In the genomic region with DNA sequence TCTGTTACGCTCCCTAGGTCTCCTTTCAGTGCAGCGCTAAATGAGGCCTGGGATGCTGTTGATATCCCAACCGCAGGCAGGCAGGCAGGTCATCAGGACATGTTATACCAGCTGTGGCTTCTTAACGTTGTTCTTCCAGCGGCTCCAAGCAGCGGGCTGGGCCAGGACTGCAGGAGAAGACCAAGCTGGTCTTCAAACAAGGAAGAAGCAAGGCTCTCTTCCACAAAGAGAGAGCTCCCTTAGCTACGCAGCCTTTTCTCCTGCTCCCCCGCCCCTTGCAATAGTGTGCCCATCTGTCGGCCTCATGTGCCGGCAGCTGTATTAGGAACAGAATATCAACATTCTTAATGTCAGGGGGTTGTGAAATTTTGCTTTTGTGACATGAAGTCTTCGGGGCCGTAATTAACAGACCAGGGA, we compare ENCODE assay signal across 11 mouse cellular contexts. TPM values are rescaled to one million over a fixed set of nuclear protein-coding genes. Genes with fewer than 3 reads are reported as not detected.
DNase-seq lines count a peak whose midpoint lies in the region; ATAC-seq and TF ChIP-seq lines count a peak whose summit lies in the region.
"Had no signal": no experiment of that assay in that cellular context is flagged by ENCODE, and none has a peak within 500 bp of the region (broad histone marks: within the 10 kb centered on the region; RNA-seq: fewer than 3 reads in every experiment).

No protein-coding gene starts in this region.

- H3K27me3 ChIP-seq in limb, embryonic 14.5 days (ENCODE audit: control insufficient read depth, insufficient read depth, low read length) = no peaks in the 10 kb centered on the region
- no peaks in the 10 kb centered on the region for H3K27me3 ChIP-seq in liver, embryonic 11.5 days (replicated peaks; ENCODE audit: control insufficient read depth, insufficient read depth, low read length)
- H3K27me3 ChIP-seq: liver, embryonic 15.5 days had no signal

- peak; percentile 67; the same call in 1 of the 2 replicates for ATAC-seq in limb, embryonic 14.5 days (ENCODE audit: low FRiP score, low read depth)
- ATAC-seq in liver, embryonic 11.5 days (replicated peaks; ENCODE audit: low FRiP score) = no peak

- WGBS in limb, embryonic 14.5 days = 29% methylated on average over 12 of the region's 12 CpGs
- WGBS in liver, embryonic 11.5 days = 71% methylated on average over 12 of the region's 12 CpGs

- peaks cover 8% of the 10 kb centered on the region; the same call in 1 of the 2 replicates for H3K4me1 ChIP-seq in limb, embryonic 14.5 days (ENCODE audit: control insufficient read depth, insufficient read depth, low read length)
- no peaks in the 10 kb centered on the region for H3K4me1 ChIP-seq in liver, embryonic 11.5 days (replicated peaks; ENCODE audit: control insufficient read depth, insufficient read depth, low read length)
- H3K4me1 ChIP-seq: liver, embryonic 15.5 days had no signal

- no peak overlapping the region for H3K4me3 ChIP-seq in limb, embryonic 14.5 days (replicated peaks; ENCODE audit: low read length)
- H3K4me3 ChIP-seq in liver, embryonic 11.5 days (ENCODE audit: low read depth, low read length) = no peak overlapping the region
- H3K4me3 ChIP-seq: erythroblast, embryonic 14.5 days; liver, embryonic 15.5 days had no signal

- peak; percentile 5 to 9 for DNase-seq in cerebellum, postnatal 14 days
- no peak for DNase-seq in cerebellum, adult 11 months
- DNase-seq in right cerebral cortex, postnatal 14 days = peak; percentile 6
- DNase-seq in right cerebral cortex, adult 18-20 months = no peak
- DNase-seq in limb, embryonic 14.5 days (ENCODE audit: low spot score) = peak; percentile 20
- no peak for DNase-seq in gastrocnemius, adult 8-10 months (ENCODE audit: low spot score in 2 of 2)
- no peak for DNase-seq in spleen, postnatal 4 days (ENCODE audit: low spot score in 2 of 2)
- no peak for DNase-seq in liver, embryonic 11.5 days (ENCODE audit: low spot score)
- DNase-seq: heart, postnatal 36 days had no signal

- H3K27ac ChIP-seq in limb, embryonic 14.5 days (replicated peaks; ENCODE audit: low read depth, low read length) = no peak overlapping the region
- H3K27ac ChIP-seq in liver, embryonic 11.5 days (ENCODE audit: low read depth, low read length) = no peak overlapping the region
- H3K27ac ChIP-seq: liver, embryonic 15.5 days had no signal

- no peak overlapping the region; the same call in 1 of the 2 replicates for H3K9ac ChIP-seq in limb, embryonic 14.5 days (ENCODE audit: low read depth, low read length, severe bottlenecking)
- no peak overlapping the region for H3K9ac ChIP-seq in liver, embryonic 11.5 days (ENCODE audit: low read depth, low read length)
- H3K9ac ChIP-seq: liver, embryonic 15.5 days had no signal

- 0 out of 2 replicates have a peak overlapping the region, but pooled peaks have one; percentile 3 for H3K4me2 ChIP-seq in limb, embryonic 14.5 days (replicated peaks; ENCODE audit: low read depth, low read length, severe bottlenecking)
- H3K4me2 ChIP-seq in liver, embryonic 11.5 days = no peak overlapping the region
- H3K4me2 ChIP-seq: liver, embryonic 15.5 days had no signal

- no peaks in the 10 kb centered on the region for H3K36me3 ChIP-seq in limb, embryonic 14.5 days (ENCODE audit: control insufficient read depth, insufficient read depth, low read length)
- H3K36me3 ChIP-seq in liver, embryonic 11.5 days (ENCODE audit: control insufficient read depth, insufficient read depth, low read length) = no peaks in the 10 kb centered on the region
- H3K36me3 ChIP-seq: liver, embryonic 15.5 days had no signal

- TF ChIP-seq POLR2A in limb, embryonic 14.5 days (IDR thresholded peaks at IDR 0.05; ENCODE audit: borderline replicate concordance, extremely low read depth, insufficient read depth, insufficient read length) = no peak

- no peaks in the 10 kb centered on the region for H3K9me3 ChIP-seq in limb, embryonic 14.5 days (ENCODE audit: control insufficient read depth, low read length)
- no peaks in the 10 kb centered on the region for H3K9me3 ChIP-seq in liver, embryonic 11.5 days (ENCODE audit: control insufficient read depth, low read length)
- H3K9me3 ChIP-seq: liver, embryonic 15.5 days had no signal

RNA-seq across cellular contexts. Expression of a gene that starts 35.7 kb away (rescaled TPM):
- 81.1 and 108 TPM in 2 replicates for polyA plus RNA-seq in limb, embryonic 14.5 days (2012; rRNA removed)
- polyA plus RNA-seq in limb, embryonic 14.5 days (2014; fragmentation: Nextera tagmentation; extraction: Ambion mirVana) = 56.6 and 60.7 TPM in 2 replicates
- total RNA-seq in gastrocnemius, adult 8-10 months (2022) = 1 to 10 TPM; 1.5 to 2.1 (median 2.0) TPM
- 7.7 and 7.8 TPM in 2 replicates for polyA plus RNA-seq in liver, embryonic 11.5 days (2014; fragmentation: Nextera tagmentation; extraction: Ambion mirVana)

Comparison
In these comparisons a context has a peak if more than half of its experiments do, and no peak if none do; other contexts are left out.
1. DNase-seq: peak in cerebellum, postnatal 14 days (2 of 2), right cerebral cortex, postnatal 14 days (single experiment) and limb, embryonic 14.5 days (single experiment); none in cerebellum, adult 11 months (single experiment), right cerebral cortex, adult 18-20 months (single experiment), gastrocnemius, adult 8-10 months (0 of 2), spleen, postnatal 4 days (0 of 2) and liver, embryonic 11.5 days (single experiment).